Mouse (Mus musculus) cerebellum, adult 9-11 months (tissue): ENCODE measurements around the gene Bckdha.
A peak's percentile ranks its signal among the peaks of the same experiment; 100 is the strongest.

Experiments used
- DNase-seq: peaks from one replicate; pipeline ENCODE4 v3.0.0; 2022

Bckdha gene

DNA sequence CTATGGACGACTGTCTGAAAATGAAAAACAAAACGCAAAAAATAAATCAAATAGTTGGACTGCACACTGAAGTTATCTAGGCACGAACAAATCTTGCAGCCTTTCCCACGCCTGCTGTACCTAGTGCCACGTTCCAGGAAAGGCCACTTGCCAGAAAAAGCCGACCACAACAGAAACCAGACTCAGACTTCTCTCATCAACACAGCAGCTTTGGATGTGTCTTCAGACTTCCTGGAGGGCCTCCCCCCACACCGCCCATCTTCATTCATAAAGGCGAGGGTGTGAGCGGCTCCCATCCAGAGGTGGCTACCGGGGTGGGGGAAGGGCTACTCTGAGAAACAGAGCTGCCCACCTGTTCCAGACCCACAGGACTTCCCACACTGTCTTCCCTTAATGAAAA lies 14.6 kb downstream of the Bckdha start:
- DNase-seq = no peak

DNA sequence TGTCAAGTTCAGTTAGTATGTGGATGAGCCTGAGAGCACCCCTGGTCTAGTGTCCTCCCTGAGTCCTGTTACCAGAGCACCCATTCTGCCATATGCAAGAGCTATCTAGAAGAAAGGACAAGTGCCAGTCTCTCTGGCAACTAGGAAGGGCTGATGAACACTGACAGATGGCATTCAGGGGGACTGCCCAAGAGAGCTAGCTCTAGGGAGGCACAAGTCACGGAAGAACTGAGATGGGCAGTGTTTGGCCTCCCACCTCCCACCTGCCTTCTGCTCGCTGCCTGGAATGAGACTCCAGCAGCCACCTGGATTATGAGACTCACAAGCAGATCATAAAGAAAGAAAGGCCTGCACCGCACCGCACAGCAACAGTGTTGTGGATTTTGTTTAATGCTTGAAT lies 19.0 kb downstream of the Bckdha start:
- peak; percentile 78 for DNase-seq

DNA sequence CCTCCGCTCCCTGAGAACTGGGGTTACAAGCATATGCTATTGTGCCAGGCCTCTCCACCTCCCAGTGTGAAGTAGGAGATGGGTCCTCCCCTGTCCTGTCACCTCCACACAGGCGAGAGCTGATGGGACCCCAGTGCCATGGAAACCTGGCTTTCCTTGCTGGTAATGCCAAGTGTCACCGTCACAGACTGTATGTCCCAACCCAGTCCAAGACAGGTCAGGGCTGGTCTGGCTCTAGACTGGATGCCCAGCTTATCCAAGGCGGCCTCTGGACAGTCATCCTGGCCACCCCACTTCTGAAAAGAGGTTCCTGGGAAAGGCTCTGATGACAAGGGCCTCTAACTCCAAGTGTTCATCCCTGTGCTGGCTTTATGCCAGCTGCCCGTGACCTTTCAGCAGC lies 21.7 kb downstream of the Bckdha start:
- no peak for DNase-seq

DNA sequence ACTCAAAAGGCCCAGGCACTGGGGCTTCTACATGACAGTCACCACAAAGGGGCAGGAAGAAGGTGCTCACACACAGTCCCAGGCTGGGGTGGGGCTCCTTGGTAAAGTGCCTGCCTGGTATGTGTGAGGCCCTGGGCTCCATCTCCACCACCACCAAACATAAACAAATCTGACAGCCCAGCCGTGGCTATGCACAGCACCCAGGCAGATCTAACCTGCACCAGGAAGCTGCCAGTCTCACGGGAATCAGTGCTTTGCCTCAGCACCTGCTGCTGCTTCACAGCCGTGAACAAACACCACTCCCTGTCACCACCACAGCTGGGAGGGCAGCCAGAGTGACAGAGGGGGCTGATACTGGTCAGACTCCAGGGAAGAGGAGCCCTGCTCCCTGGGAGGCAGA lies 22.4 kb downstream of the Bckdha start:
- DNase-seq = no peak

DNA sequence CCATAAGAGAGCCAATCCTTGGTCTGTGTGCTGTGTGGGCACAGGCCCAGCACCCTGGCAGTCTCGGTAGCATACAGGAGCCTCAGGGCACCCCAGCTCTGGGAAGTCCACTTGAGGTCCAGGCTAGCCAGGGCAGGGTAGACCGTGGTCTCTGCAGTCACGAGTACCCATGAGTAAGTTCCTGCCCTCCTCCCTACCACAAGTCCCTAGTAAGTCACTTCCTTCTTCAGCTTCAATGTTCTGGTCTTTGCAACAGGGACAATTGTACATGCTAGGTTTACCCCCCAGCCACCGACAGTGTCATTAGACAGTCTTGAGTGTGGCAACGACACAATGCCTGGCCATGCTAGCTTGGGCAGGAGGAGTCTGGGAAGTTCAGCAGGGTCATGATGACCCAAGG lies 26.1 kb downstream of the Bckdha start:
- no peak for DNase-seq

DNA sequence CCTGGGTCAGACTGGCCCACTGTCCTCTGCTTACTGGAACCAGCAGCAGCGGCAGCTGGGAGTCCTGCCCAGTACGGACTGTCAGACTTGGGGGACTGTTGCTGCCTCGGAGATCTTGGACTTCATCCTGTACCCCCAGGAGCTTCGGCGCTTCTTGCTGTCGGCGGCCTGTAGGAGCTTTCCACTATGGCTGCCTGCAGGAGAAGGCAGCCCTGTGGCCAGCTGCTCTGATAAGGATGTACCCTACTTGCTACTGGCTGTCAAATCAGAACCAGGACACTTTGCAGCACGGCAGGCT lies 30.5 kb downstream of the Bckdha start:
- DNase-seq = peak; percentile 41

DNA sequence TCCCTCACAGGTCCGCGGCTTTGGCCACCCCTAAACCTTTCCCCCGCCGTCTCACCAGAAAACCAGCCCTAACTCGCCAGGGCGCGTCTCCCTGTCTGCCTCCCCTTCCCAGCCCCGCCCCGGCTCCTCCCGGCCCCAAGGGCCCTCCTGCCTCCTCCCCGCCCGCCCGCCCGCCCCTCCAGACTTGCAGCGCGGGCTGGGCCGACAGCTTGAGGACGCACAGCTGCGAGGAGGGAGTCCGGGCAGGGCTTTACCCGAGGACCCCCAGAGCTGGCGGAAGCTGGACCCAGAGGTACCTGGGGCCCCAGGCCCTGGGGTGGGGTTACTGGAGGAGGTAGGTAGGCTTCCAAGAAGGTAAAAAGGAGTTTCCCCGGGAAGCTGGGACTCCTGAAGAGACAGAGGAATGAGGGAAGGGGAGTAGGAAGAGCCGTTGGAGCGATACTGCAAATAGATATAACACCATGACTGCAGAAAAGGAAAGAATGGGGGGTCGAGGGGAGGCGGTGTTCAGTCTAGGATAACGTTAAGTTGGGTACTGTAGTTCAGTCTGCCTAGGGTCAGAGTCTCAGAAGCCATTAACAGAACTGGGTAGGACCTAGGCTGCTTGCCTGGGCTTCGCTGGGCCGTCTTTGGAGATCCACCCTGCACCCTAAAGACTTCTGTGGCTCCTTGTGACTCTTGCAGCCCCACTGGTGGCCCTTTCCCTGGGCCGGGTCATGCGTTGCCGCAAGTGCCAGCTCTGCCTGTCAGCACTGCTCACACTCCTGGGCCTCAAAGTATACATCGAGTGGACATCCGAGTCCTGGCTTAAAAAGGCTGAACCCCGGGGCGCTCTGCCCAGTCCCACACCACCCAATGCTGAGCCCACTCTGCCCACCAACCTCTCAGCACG lies 31.1 kb downstream of the Bckdha start:
- DNase-seq = peak; percentile 37

DNA sequence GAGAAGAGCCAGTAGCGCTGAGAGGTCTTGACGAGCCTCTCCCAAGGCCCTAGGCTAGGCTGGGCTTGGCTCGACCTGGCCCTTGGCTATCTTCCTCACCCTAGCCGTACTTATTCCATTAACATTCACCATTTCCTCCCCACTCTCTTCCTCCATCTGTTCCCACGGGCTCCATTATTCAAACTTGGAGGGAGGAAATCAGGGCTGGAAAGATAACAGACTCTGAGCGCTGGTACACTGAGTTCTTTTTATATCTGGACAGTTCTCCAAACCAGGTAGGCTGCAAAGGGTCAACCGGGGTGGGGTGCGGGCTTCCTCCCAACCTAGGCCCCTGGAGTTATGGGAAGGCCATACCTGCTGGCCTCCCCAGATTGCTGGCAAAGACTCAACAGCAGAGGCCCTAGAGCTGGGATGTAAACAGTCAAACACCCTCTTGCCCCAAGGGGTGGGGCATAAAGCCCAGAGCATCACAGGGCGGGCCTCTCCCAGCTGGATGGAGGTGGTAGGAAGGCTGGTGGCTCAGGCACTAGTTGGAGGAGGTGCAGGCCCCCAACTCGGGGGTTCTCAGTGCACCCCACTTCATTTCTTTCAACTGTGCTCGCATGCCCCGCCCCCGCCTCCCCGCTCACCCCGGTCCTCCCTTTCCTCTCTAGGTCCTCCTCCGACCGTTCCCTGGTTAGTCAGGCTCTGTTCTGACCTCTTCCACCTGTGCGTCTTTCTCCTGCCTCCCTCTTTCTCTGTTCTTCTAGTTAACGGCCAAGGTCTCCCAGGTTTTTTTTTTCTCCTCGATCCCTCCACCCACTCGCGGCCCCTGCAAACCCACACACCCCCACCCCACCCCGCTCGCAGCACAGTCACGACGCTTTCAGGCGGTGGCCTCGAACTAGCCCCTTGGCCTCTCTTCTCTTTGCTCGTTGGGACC lies 32.0 kb downstream of the Bckdha start, which contains the start of gene B3gnt8:
TSS of gene B3gnt8 (plus strand) at position 146 of the 922 bp plus-strand sequence.
- peak; percentile 73 for DNase-seq

DNA sequence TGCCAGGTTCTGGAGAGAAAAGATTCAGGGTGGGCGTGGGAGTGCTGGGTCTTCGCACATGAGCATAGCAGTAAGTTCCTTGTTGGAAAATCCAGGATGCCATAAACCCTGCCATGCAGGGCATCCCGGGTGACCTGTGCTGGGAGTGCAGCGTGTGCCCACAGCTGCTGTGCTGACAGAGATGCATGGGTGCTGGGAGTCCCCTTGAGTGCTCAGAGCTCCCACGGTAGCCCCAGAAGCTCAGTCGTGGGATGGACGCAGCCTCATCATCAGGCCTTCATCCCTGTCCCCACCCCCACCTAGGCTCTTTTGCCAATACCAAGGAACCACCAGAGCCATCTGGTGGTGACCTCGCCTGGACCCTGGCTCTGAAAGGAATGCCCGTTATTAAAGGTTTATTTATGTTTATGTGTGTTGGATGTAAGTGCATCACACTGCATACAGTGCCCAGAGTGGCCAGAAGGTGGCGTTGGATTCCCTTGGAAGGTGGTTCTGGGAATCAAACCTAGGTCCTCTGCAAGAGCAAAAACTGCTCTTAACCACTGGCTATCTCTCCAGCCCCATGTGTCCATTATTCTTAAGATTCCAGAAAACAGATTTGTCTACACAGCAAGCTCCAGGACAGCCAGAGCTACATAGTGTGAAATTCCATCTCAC lies 33.1 kb downstream of the Bckdha start:
- peak; percentile 48 for DNase-seq

DNA sequence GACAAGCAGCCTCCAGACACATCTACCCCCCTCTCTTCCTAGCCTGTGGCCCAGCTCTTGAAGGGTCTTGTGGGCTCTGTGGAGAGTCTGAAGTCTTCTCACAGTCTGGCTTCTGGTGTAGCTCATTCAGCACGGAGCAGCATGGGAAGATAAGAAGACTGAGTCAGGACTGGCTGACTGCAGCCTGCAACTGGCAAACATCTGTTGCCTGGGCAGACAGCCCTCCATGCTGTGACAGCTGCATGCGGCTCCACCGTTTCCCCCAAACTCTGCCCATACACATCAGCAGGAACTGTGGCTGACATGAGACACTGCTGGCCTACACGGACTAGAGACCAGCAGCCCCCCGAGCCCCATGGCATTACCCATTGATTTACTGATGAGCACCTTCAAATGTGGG lies 33.9 kb downstream of the Bckdha start:
- DNase-seq = peak; percentile 12

DNA sequence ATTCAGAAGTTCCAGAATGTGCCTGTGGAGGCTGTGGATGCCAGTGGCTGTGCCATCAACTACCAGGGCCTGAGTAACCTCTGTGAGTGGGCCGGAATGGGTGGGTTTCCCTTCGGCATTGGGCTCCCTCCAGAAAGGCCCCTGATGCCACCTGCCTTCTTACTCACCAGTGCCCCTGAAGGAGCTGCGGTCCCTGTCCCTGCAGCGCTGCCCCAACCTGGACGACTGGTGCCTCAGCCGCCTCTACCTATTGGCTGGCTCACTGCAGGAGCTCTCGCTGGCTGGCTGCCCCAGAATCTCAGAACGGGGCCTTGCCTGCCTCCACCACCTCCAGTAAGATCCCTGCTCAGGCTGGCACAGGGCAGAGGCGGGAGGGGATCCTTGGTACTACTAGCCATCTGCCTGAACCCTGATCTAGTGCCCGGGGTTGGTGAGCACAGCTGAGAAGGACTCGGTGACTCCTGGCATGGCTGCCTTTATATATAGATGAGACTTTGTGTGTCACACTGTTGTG lies 34.9 kb downstream of the Bckdha start:
- peak; percentile 65 for DNase-seq

DNA sequence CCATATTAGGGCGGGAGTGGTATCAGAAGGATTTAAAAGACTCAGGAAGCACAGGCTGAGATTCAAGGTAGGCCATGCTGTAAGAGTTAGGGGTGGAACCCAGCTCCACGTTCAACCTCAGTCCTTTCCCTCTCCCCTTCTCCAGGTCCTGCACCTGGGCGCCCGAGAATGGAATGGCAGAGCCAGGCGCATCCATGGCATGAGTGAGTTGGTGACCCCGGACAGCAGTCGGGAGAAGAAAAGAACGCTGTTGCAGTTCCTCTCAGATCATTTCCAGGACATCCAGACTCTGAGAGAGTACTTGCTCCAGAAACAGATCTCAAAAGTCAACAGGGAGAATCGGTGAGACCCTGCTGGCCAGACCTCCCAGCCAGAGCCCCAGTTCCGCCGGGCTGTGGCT lies 38.0 kb downstream of the Bckdha start:
- peak; percentile 19 for DNase-seq

DNA sequence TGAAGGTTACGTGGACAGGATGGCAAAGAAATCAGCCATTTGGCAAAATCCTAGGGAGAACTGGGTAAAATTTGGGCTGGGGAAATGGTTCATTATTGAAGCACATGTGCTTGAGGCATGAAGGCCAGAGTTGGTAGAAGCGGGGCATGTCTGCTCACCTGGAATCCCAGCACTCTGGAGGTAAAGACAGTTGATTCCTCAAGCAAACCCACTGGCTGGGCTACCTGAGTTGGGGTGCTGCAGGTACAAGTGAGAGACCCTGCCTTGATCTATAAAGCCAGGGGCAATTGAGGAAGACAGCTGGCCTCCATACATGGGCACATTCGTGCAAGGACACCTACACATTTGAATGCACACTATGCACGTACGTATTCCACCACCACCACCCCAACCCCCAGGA lies 38.7 kb downstream of the Bckdha start:
- peak; percentile 32 for DNase-seq

DNA sequence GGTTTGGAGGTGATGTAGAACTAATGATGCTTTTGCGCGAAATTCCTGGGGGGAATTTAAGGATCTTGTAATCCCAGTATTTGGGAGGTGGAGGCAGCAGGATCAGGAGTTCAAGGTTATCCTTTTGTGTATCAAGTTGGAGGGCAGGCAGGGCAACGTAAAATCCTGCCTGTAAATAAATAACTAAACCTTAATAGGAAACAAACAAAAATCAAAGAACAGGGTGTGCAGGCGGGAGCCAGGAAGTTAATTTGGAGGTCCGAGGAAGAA lies 39.1 kb downstream of the Bckdha start:
- DNase-seq = no peak

DNA sequence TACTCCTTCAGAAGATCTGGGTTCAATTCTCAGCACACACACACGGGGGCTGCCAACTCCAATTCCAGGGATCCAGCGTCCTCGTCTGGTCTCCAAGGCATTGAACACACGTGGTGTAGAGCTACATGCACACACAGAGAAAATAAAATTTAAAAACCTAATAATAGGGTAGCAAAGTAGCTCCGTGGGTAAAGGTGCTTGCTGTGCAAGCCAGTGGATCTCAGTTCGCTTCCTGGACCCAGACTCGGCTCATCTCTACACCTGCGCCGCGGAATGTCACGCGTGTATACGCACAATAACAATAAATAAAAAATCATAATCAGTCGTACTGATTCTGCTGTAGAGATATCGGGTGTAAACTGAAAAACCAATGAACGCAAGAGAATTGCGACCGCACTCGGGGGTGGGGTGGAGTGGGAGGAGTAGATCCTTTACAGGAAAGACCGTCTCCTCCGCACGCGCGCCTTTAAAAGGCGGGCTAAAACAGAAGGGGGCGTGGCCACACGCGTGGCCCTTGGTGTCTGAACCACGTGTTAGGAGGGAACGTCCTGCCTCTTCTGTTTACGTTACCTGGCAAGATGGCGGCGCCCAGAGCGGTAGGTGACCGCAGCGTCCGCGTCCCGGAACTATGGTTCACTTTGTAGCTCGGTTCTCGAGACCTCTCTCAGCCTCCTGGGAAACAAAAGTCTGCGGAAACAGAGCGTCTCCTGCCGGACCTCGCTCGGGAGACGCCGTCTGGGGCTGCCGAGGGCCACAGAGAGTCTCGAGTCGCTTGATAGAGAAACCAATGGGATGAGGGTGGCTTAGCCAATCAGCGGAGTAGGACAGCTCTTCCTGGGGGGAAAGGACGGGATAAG lies 39.7 kb downstream of the Bckdha start, which contains the start of gene Dmac2:
TSS of gene Dmac2 (plus strand) at position 550 of the 857 bp plus-strand sequence.
- peak; percentile 96 for DNase-seq

DNA sequence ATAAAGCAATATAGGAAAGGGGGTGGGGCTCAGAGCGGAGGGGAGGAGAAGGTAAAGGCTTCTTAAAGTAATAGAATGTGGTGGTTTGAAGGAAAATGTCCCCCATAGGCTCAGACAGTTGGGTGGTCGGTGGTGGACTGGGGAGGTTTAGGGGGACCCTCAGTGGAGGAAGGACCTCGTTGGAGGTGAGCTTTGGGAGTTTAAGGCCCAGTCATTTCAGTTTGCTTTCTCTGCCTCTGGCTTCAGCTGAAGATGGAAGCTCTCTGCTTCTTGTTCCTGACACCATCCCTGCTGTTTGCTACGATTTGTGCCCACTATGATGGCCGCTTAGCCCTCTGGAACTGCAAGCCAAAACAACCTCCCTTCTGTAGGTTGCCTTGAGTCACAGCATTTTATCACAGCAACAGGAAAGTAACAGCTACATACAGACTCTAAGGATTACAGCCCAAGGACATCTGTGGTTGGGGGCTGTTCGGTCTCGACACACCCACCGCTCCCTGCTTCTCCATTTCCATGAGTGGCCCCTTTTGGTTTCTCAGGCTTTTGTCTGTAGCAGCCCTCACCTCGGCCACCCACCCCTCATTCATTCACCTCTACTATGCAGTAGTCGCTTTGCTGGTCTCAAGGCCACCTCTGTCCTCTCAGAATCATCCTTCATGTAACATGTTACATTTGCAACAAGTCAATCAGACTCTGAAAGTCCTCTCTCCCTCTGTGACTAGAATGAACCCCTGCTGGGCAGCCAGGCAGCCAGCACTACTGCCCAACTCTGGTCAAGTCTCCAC lies 41.2 kb downstream of the Bckdha start:
- DNase-seq = peak; percentile 32

DNA sequence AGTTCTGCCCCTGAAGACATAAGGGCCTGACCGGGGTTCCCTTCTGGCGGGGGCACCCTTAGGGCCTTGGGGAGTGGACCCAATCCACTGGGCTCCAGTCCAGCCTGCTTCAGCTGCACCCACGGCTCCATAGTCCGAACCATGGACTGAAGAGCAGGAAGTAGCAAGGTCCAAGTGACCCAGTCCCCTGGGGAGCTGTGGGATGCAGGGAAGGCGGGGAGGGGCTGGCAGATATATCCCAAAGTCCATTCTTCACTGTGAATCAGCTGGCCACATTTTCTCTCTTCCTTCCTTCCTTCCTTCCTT lies 43.1 kb downstream of the Bckdha start, which contains the start of gene Erich4:
TSS of gene Erich4 (minus strand) at position 187 of the 306 bp plus-strand sequence.
- DNase-seq = peak; percentile 16

DNA sequence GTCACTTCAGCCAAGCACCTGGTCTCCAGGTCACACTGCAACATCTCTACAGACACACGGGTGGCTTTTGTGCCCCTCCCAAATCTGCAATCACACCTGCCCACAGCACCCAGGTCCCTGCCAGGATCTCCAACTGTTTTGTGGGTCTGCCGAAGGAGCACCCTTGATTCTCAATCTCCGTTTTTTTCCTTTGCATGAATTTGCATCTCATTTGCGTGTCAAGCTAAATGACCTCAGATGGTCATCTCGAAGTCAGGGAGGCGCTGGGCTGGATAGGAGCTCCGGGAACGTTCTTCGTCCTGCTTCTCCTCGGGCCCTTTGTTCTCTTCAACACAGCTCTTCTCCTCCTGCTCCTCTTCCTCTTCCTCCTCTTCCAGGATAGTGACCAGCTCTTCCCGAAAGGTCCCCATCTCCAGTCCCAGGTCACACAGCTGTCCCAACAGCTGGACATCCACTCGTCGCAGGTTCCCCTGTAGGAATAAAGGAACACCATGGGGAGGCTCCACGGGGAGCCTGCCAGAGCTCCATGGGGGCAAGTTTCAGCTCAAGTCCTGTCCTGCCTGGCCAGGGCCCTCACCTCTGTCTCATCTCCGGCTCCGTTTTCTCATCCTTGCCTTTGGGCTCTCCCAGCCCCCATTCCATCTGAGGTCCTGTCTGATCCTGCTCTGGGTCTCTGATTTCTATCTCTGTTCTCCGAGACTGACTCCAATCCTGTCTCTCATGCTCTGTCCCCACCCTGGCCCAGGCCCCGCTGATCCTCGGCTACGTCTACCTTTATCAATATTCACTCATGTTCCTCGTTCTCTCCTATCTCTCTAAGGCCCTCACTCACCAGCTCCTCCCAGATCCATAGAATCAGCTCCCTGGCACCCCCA lies 43.7 kb downstream of the Bckdha start:
- DNase-seq = peak; percentile 22

DNA sequence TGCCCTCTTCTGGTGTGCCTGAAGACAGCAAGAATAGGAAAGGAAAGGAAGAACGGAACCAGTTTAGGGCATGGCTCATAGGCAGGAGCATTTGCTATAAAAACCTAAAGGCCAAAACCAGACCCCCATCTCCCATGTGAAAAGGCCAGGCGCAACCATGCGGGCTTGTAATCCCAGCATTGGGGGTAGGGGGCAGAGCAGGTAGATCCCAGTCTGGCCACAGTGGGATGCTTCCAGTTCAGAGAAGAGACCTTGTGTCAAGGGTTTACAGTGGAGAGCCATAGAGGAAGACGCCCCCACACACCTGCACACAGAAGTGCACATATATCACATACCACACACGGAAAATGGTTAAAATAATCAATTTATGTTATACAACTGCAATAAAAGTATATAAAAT lies 44.7 kb downstream of the Bckdha start:
- no peak for DNase-seq

DNA sequence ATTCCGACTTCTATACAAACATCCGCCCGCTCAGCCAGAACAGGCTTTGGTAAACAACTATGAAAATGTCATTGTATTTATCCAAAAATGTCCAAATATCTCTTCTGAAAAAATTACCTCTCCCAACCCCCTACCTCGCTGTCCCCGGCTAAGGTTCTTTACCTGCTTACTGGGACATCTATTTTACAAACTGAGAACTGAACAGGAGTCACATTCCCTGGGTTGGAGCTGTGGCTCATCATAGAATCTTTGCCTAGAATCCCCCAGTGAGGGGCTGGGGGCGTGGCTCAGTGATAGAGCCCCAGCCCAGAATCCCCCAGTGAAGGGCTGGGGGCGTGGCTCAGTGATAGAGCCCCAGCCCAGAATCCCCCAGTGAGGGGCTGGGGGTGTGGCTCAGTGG lies 47.3 kb downstream of the Bckdha start:
- no peak for DNase-seq

DNA sequence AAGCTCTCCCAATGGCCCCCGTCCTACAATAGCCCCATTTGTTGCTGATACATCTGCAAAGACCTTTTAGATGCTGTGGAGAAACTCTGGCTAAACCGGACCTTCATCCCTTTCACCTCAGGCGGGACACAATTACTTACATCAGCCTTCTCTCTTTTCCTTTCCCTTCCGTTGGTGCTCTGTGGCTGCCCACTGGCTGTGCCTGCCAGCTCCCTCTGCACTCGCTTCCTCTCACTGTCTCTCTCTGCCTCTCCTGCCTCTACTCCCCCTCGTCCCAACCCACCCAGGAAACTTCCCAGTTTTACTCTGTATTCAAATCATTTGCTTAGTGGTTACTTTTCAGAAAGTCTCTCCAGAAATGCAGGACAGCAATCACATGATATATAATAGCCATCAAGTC lies 48.7 kb downstream of the Bckdha start:
- no peak for DNase-seq
